Mouse (Mus musculus) midbrain, postnatal 0 days (tissue): ENCODE results near the gene Gpr1. TPM values are rescaled to one million over a fixed set of nuclear protein-coding genes. Genes with fewer than 3 reads are reported as not detected.

Source experiments
- ATAC-seq: fragments of 200-750 bp; cut with Nextera tagmentation; 2 replicates; pipeline ENCODE4 v1.8.0; 2017; ENCODE audit warnings: moderate number of reproducible peaks, mild to moderate bottlenecking, moderate TSS enrichment, moderate library complexity; ENCODE audit not compliant: low FRiP score
- DNase-seq: peaks from one replicate; pipeline ENCODE4 v3.0.0-alpha.2; 2015; ENCODE audit warnings: low spot score
- H3K27ac ChIP-seq: fragments of 300-500 bp; sonication (generic); 2 replicates; pipeline ENCODE4 v1.5.1; 2014; ENCODE audit warnings: low read depth, mild to moderate bottlenecking, low read length, mixed read lengths
- H3K27me3 ChIP-seq: fragments of 300-500 bp; sonication (generic); 2 replicates; pipeline ENCODE4 v1.6.1; 2014; ENCODE audit warnings: low read length, control low read depth, mixed read lengths; ENCODE audit not compliant: insufficient read depth
- H3K36me3 ChIP-seq: fragments of 300-500 bp; sonication (generic); 2 replicates; pipeline ENCODE4 v1.6.1; 2014; ENCODE audit warnings: low read length, control low read depth, mixed read lengths; ENCODE audit not compliant: insufficient read depth
- H3K4me1 ChIP-seq: fragments of 300-500 bp; sonication (generic); 2 replicates; pipeline ENCODE4 v1.6.1; 2014; ENCODE audit warnings: mild to moderate bottlenecking, control low read depth, antibody characterized with exemption, low read length, mixed read lengths; ENCODE audit not compliant: insufficient read depth
- H3K4me2 ChIP-seq: fragments of 300-500 bp; sonication (generic); 2 replicates; pipeline ENCODE4 v1.6.1; 2014; ENCODE audit warnings: low read depth, mild to moderate bottlenecking, low read length, mixed read lengths; ENCODE audit not compliant: poor library complexity, severe bottlenecking
- H3K4me3 ChIP-seq: fragments of 300-500 bp; sonication (generic); 2 replicates; pipeline ENCODE4 v1.5.1; 2014; ENCODE audit warnings: low read depth, mild to moderate bottlenecking, low read length, moderate library complexity
- H3K9ac ChIP-seq: fragments of 300-500 bp; sonication (generic); replicated peaks from 2 replicates; pipeline ENCODE4 v1.6.1; 2014; ENCODE audit warnings: mild to moderate bottlenecking, low read length, moderate library complexity, mixed read lengths; ENCODE audit not compliant: poor library complexity, severe bottlenecking
- H3K9me3 ChIP-seq: fragments of 300-500 bp; sonication (generic); 2 replicates; pipeline ENCODE4 v1.6.1; 2016; ENCODE audit warnings: low read length, control low read depth
- CTCF ChIP-seq: IDR thresholded peaks from 2 replicates; pipeline ENCODE4 v1.5.1; 2016; ENCODE audit warnings: antibody characterized with exemption, mild to moderate bottlenecking
- WGBS: fragments of 180-500 bp; shearing (Covaris S2); extraction: QIAGEN DNeasy Blood & Tissue Kit; methylation state at CpG from one replicate; pipeline ENCODE4 v1.1.7; 2014; 5-methylcytosine and 5-hydroxymethylcytosine counted together
- polyA plus RNA-seq: library from polyadenylated mRNA; unstranded; fragments of >200 nt; fragmentation: Nextera tagmentation; extraction: Ambion mirVana; gene quantifications from 2 replicates; pipeline ENCODE4 v1.2.1, GENCODE M21; 2015
- total RNA-seq: library from RNA; depleted of rRNA; stranded (reverse); fragments of >200 nt; gene quantifications from 2 replicates; pipeline ENCODE4 v1.2.3, GENCODE M21; 2014

Gene Gpr1
- total and polyA plus RNA-seq, 2 experiments from 2014 or later = 0.16 to 1.2 TPM

DNA sequence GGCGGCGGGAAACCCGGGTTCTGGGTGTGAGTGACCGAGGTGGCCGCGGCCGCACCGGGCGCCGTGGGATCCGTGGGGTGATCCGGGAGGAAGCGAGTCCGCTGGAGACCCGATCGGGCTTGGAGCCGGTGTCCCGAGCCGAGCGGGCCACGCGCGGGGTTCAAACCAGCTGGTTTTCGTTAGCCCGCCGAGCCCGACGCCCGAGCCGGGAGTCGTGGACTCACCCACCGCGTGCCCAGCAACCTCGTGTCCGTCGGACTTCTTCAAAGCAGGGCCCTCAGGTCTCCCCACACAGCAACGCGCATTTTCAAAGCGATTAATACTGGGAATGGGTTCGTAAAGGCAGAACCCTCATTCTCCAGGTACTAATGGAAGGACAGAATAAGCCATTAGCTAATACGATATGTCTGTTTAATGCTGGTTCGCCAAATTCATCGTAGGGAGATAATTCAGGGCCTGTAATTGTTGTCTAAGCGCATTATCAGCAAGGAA is 34.1 kb upstream of the Gpr1 start:
- no peaks in the 10 kb centered on the region for H3K9me3 ChIP-seq
- H3K4me3 ChIP-seq = peak overlapping the region; percentile 23
- no peak for TF ChIP-seq CTCF
- no peaks in the 10 kb centered on the region for H3K36me3 ChIP-seq
- peaks cover 4% of the 10 kb centered on the region; the same call in 1 of the 2 replicates for H3K4me1 ChIP-seq
- peak overlapping the region; percentile 51 for H3K4me2 ChIP-seq
- ATAC-seq = no peak
- H3K9ac ChIP-seq = no peak overlapping the region
- no peak for DNase-seq
- peak overlapping the region; percentile 75 for H3K27ac ChIP-seq
- WGBS = 3% methylated on average over 44 of the region's 44 CpGs
- peaks cover 24% of the 10 kb centered on the region; the same call in 1 of the 2 replicates for H3K27me3 ChIP-seq

DNA sequence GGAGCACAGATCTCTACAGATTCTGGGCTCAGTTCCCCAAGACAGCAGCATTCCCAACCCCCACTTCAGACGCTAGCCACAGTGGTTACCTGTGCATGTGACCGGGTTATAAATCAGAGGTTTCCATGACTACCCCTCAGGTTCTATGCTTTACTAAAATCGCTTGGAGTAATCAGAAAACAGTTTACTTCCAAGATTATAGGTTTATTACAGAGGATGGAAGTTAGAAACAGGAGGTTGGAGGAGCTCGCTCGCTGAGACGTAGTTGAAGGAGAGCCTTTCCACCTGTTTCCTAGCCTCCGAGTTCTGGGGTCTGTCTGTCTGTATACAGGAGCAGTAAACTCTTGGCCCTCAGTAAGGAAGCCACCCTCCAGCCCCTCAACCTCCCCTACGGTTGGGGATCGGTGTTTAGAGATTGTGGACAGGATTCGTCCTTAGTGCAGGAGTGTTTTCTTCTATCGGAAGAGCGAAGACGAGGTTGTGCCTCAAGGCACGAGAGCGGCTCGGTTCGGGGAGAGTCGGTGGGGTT is 33.6 kb upstream of the Gpr1 start:
- peak; percentile 70 for ATAC-seq
- no peaks in the 10 kb centered on the region for H3K9me3 ChIP-seq
- peak overlapping the region; percentile 23 for H3K4me3 ChIP-seq
- H3K4me1 ChIP-seq = peaks cover 4% of the 10 kb centered on the region; the same call in 1 of the 2 replicates
- H3K27me3 ChIP-seq = peaks cover 24% of the 10 kb centered on the region; the same call in 1 of the 2 replicates
- no peak overlapping the region for H3K9ac ChIP-seq
- peak overlapping the region; percentile 75 for H3K27ac ChIP-seq
- DNase-seq = no peak
- no peaks in the 10 kb centered on the region for H3K36me3 ChIP-seq
- WGBS = 3% methylated on average over 17 of the region's 18 CpGs
- TF ChIP-seq CTCF = no peak
- H3K4me2 ChIP-seq = peak overlapping the region; percentile 51

DNA sequence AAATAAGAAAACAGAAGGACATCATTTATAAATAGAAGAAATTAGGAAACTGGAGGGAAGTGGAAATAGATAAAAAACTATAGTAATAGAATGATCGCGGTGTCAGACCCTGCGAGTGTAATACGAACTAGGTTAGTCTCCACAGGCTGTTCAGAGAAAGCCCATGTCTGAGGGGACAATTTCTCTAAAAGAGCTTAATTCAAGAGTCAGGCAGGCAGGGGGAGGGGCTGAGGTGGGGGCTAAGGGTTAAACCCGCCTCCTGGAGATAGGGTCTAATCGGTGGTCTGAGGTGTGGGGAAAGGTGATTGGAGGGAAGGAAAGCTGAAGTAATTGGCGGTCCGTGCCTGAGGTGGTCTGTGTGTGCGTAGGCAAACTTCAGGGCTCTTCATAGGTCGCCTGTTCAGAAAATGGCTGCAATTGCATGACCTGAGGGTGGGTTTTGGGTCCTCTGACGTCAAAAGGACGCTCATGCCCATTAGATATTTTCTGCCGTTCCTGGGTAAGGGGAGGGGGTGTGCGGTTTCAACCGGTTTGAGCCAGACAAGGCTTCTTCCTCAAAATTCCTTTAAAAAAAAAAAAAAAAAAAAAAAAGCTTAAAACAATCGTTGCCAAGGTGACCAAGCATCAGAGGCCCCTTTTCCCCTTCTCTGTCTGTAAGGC is 32.6 kb upstream of the Gpr1 start:
- TF ChIP-seq CTCF = no peak
- no peak overlapping the region for H3K27ac ChIP-seq
- ATAC-seq (peak; percentile 83), DNase-seq (peak; percentile 63)
- no peaks in the 10 kb centered on the region for H3K9me3 ChIP-seq
- H3K27me3 ChIP-seq = peaks cover 20% of the 10 kb centered on the region; the same call in 1 of the 2 replicates
- H3K4me2 ChIP-seq = peak overlapping the region; percentile 20; the same call in 1 of the 2 replicates
- H3K36me3 ChIP-seq = no peaks in the 10 kb centered on the region
- no peak overlapping the region for H3K4me3 ChIP-seq
- H3K4me1 ChIP-seq = peaks cover 4% of the 10 kb centered on the region; the same call in 1 of the 2 replicates
- no peak overlapping the region for H3K9ac ChIP-seq
- 2% methylated on average over 16 of the region's 16 CpGs for WGBS

DNA sequence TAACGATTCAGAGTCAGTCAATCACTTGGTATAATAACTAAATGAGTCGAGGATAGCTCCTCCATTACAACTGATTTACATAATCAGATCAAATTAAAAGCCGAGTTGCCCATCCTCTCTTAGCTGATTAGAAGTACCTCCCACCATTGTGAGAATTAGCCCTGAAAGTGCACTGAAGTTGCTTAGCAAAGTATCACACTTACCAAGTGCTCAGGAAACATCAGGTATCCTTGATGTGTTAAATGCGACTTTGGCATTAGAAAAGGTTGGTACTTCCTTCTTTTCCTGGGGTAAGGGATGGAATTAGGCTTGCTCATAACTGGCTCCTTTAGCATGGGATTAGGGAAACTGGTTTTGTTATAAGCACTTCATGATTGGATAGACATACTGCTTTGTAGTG is 29.5 kb upstream of the Gpr1 start:
- ATAC-seq = no peak
- WGBS = 70% methylated on average over 4 of the region's 4 CpGs
- H3K36me3 ChIP-seq = no peaks in the 10 kb centered on the region

DNA sequence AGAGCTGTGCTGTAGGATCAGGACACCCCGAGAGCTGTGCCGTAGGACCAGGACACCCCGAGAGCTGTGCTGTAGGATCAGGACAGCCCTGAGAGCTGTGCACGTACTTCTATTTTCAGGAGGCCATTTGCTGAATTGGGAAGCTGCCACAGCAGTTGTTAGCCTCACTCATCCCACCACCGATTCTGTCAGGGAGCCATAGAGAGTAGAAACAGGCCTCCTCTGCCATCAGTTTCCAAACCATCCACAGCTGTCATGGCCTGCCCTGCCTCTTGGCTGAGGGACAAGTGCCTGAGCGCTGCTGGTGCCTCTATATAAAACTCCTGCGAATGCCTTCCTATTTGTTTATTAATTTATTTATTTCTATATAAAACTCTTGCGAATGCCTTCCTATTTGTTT is 25.4 kb upstream of the Gpr1 start:
- Histone ChIP-seq H3K4me3 (no peak overlapping the region), H3K4me1 (0 out of 2 replicates have a peak, but pooled peaks cover 5% of the 10 kb centered on the region), H3K9me3 (no peaks in the 10 kb centered on the region), H3K4me2 (no peak overlapping the region), H3K36me3 (no peaks in the 10 kb centered on the region), H3K27ac (no peak overlapping the region), H3K9ac (no peak overlapping the region), H3K27me3 (no peaks in the 10 kb centered on the region)
- no peak for TF ChIP-seq CTCF
- 88% methylated on average over 8 of the region's 8 CpGs for WGBS
- DNase-seq (no peak), ATAC-seq (no peak)

More for the DNA sequence above, 29.5 kb upstream of the Gpr1 start:
- H3K27me3 ChIP-seq = no peaks in the 10 kb centered on the region
- no peak for DNase-seq
- H3K4me2 ChIP-seq = no peak overlapping the region
- H3K27ac ChIP-seq = no peak overlapping the region
- no peak overlapping the region for H3K9ac ChIP-seq
- no peaks in the 10 kb centered on the region for H3K9me3 ChIP-seq
- TF ChIP-seq CTCF = no peak
- no peak overlapping the region for H3K4me3 ChIP-seq
- peaks cover 4% of the 10 kb centered on the region; the same call in 1 of the 2 replicates for H3K4me1 ChIP-seq

- ATAC-seq (no peak), DNase-seq (no peak)
- H3K4me1 ChIP-seq = 0 out of 2 replicates have a peak, but pooled peaks cover 5% of the 10 kb centered on the region
- H3K27ac ChIP-seq = no peak overlapping the region
- H3K9ac ChIP-seq = no peak overlapping the region
- no peak overlapping the region for H3K4me2 ChIP-seq
- no peak for TF ChIP-seq CTCF
- WGBS = 56% methylated on average over 4 of the region's 4 CpGs
- no peaks in the 10 kb centered on the region for H3K9me3 ChIP-seq
- no peak overlapping the region for H3K4me3 ChIP-seq
- H3K27me3 ChIP-seq = no peaks in the 10 kb centered on the region
- no peaks in the 10 kb centered on the region for H3K36me3 ChIP-seq
These were observed 25.0 kb upstream of the Gpr1 start for GRCm38 (mm10) chr1:63239305-63239704.
